Mouse (Mus musculus): ENCODE results near the gene Slc43a1. TPM values are rescaled to one million over a fixed set of nuclear protein-coding genes. Genes with fewer than 3 reads are reported as not detected.
A peak's percentile ranks its signal among the peaks of the same experiment; 100 is the strongest.

Slc43a1 gene
- polyA plus RNA-seq, 1 experiment = not detected

GRCm38 (mm10) chr2:84826488-84827282 is 12.0 kb upstream of the Slc43a1 start, which contains the start of gene Timm10:
Gene Timm10, plus strand, starts transcription at chr2:84826997.
- H3K27ac ChIP-seq (ENCODE audit: insufficient read depth, low read depth, low read length) = peak within 1 kb of the TSS; percentile 24
- no peak for TF ChIP-seq POLR2A (IDR thresholded peaks at IDR 0.05; ENCODE audit: borderline replicate concordance, low read depth, low read length)
- TF ChIP-seq CTCF (IDR thresholded peaks at IDR 0.05; ENCODE audit: low read depth, low read length) = no peak

DNA sequence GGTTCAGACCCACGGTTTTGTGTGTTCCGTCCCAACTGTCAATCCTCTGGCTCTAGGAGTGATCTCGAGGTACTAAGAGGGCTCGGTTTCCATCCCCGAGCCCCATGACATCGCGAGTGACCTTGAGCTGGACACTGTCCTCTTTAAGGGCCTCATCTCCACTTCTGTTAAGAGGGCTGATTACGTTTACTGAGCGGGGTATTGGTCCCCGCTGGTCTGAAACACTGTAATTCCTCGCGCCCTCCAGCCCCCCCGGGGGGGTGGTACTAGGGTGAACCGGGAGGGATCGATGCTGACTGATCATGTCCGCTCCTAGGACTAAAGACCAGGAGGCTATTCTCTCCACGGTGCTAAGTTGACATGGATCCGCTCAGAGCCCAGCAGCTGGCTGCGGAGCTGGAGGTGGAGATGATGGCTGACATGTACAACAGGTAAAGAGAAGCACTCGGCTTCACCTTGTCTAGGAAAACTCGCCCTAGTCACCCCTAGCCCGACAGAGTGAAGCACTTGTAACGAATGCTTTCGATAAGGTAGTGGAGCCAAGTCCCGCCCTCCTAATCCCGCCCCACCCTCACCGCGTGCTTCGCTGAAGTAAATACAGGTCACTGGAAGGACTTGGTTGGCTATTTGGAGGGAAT is 11.2 kb upstream of the Slc43a1 start:
- H3K27ac ChIP-seq (ENCODE audit: insufficient read depth, low read depth, low read length) = peak overlapping the region; percentile 24

More at GRCm38 (mm10) chr2:84826488-84827282, 12.0 kb upstream of the Slc43a1 start, which contains the start of gene Timm10:
- Histone ChIP-seq H3K4me1 (ENCODE audit: control insufficient read depth, insufficient read depth, low read length) (peaks cover 6% of the 10 kb centered on the region), H3K4me3 (ENCODE audit: insufficient read depth, low read length) (peak within 1 kb of the TSS; percentile 84)

GRCm38 (mm10) chr2:84831666-84832391 is 6.8 kb upstream of the Slc43a1 start:
- no peak overlapping the region for H3K4me3 ChIP-seq (ENCODE audit: insufficient read depth, low read length)
- 0 out of 2 replicates have a peak, but pooled peaks cover 5% of the 10 kb centered on the region for H3K4me1 ChIP-seq (ENCODE audit: control insufficient read depth, insufficient read depth, low read length)
- peak; percentile 89 for TF ChIP-seq CTCF (IDR thresholded peaks at IDR 0.05; ENCODE audit: low read depth, low read length)
- no peak for TF ChIP-seq POLR2A (IDR thresholded peaks at IDR 0.05; ENCODE audit: borderline replicate concordance, low read depth, low read length)
- no peak overlapping the region for H3K27ac ChIP-seq (ENCODE audit: insufficient read depth, low read depth, low read length)

More for the DNA sequence above, 11.2 kb upstream of the Slc43a1 start:
- TF ChIP-seq POLR2A (IDR thresholded peaks at IDR 0.05; ENCODE audit: borderline replicate concordance, low read depth, low read length) (no peak), CTCF (IDR thresholded peaks at IDR 0.05; ENCODE audit: low read depth, low read length) (no peak)
- H3K4me3 ChIP-seq (ENCODE audit: insufficient read depth, low read length) = peak overlapping the region; percentile 84
- H3K4me1 ChIP-seq (ENCODE audit: control insufficient read depth, insufficient read depth, low read length) = peaks cover 8% of the 10 kb centered on the region

- H3K4me3 ChIP-seq (ENCODE audit: insufficient read depth, low read length) = no peak overlapping the region
- no peak overlapping the region for H3K27ac ChIP-seq (ENCODE audit: insufficient read depth, low read depth, low read length)
- no peak for TF ChIP-seq CTCF (IDR thresholded peaks at IDR 0.05; ENCODE audit: low read depth, low read length)
- no peak for TF ChIP-seq POLR2A (IDR thresholded peaks at IDR 0.05; ENCODE audit: borderline replicate concordance, low read depth, low read length)
- no peaks in the 10 kb centered on the region for H3K4me1 ChIP-seq (ENCODE audit: control insufficient read depth, insufficient read depth, low read length)
These were observed 1.5 kb upstream of the Slc43a1 start for GRCm38 (mm10) chr2:84837107-84837506.

GRCm38 (mm10) chr2:84837817-84838592 is 645 bp upstream of the Slc43a1 start:
- Histone ChIP-seq H3K27ac (ENCODE audit: insufficient read depth, low read depth, low read length) (no peak overlapping the region), H3K4me1 (ENCODE audit: control insufficient read depth, insufficient read depth, low read length) (no peaks in the 10 kb centered on the region), H3K4me3 (ENCODE audit: insufficient read depth, low read length) (no peak overlapping the region)
- TF ChIP-seq CTCF (IDR thresholded peaks at IDR 0.05; ENCODE audit: low read depth, low read length) = no peak
- no peak for TF ChIP-seq POLR2A (IDR thresholded peaks at IDR 0.05; ENCODE audit: borderline replicate concordance, low read depth, low read length)

DNA sequence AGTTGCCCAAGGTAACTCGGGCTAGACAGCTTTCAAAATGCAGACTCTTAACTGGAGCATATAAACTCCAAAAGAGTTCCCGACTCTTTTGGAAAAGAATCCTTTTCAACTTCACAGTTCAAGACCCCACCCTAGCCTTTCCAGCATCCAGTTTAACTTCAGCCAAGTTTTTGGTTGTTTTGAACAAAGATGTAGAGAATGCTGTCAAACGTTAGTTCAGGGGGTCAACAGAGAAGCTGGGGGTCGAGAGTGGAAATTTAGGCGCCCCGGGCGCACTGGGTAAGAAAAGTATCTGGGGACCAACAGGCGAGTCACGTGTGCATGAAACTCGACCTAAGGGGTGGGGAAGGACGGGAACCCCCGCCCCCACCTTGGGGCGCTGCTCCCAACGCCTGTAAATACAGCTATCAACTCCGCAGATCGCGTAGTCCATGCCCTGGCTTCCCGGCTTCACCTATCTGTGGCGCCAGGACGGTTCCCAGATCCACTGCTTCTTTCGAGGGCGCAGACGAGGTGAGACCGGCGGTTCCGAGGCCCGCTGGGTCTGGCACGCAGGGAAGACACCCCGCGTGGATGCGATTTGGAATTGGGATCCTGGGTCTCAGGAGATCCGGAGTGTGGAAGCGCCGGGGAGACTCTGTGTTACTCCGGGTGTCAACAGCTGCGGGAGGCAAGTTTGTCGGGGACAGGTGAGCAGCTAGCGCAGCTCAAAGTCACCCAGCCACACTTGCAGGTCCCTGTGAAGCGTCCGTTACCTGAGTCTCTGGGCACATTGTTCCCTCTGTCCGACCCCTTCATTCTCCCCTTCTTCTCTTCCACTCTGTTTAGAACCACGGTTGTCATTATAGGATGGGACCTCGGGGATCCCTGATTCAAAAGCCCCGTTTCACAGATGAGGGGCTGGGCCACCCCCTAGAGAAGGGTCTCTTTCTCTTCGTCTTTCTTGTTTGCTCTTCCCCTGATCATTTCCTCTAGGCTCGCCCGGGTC is 637 bp downstream of the Slc43a1 start:
- peak overlapping the region; percentile 26; the same call in 1 of the 2 replicates for H3K4me3 ChIP-seq (ENCODE audit: insufficient read depth, low read length)
- H3K4me1 ChIP-seq (ENCODE audit: control insufficient read depth, insufficient read depth, low read length) = no peaks in the 10 kb centered on the region
- TF ChIP-seq CTCF (IDR thresholded peaks at IDR 0.05; ENCODE audit: low read depth, low read length) = no peak
- no peak for TF ChIP-seq POLR2A (IDR thresholded peaks at IDR 0.05; ENCODE audit: borderline replicate concordance, low read depth, low read length)
- H3K27ac ChIP-seq (ENCODE audit: insufficient read depth, low read depth, low read length) = no peak overlapping the region

DNA sequence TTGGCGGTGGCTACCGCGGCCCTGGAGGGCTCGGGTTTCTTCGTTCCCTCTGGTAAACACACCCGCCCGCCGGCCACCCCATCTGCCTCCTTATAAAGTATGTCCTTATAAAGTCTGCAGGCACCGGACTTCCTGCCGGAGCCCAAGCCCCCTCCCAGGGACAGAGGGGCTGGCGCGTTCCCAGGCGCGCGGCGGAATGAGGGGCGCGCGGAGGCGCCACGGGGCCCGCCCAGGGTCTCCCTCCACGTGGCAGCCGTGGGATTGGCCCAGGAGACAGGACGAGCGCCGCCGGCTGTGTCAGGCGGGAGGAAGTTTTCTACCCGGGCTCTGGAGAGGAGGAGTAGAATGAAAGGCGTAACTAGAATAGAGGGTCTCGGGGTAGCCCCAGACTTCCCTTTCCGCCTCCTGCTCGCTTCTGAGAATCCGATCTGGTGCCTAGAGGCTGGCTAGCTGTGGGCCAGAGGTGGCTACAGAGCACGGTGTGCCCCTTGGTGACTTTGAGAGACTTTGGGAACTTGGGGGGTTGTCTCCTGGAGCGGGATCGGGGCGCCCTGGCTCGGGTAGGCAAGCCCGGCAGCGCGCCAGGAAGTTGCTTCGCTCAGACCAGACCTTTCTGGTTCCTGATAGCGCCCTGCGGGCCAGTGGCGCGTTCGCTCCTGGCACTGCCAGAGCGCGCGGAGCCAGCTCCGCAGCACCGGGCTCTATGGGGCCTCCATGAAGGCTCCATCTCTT is 1.5 kb downstream of the Slc43a1 start:
- Histone ChIP-seq H3K4me3 (ENCODE audit: insufficient read depth, low read length) (peak overlapping the region; percentile 26), H3K27ac (ENCODE audit: insufficient read depth, low read depth, low read length) (no peak overlapping the region), H3K4me1 (ENCODE audit: control insufficient read depth, insufficient read depth, low read length) (no peaks in the 10 kb centered on the region)
- TF ChIP-seq POLR2A (IDR thresholded peaks at IDR 0.05; ENCODE audit: borderline replicate concordance, low read depth, low read length) (no peak), CTCF (IDR thresholded peaks at IDR 0.05; ENCODE audit: low read depth, low read length) (no peak)
